ENCODE assay signal across 7 mouse cellular contexts in genomic region chr6:94701071-94701470, GRCm38 (mm10). TPM values are rescaled to one million over a fixed set of nuclear protein-coding genes. Genes with fewer than 3 reads are reported as not detected.
DNase-seq lines count a peak whose midpoint lies in the region; ATAC-seq and TF ChIP-seq lines count a peak whose summit lies in the region.

No protein-coding gene starts in this region.

- ATAC-seq in embryonic facial prominence, embryonic 12.5 days (ENCODE audit: insufficient number of reproducible peaks, insufficient read depth, low FRiP score, low TSS enrichment) = no peak
- ATAC-seq in intestine, embryonic 15.5 days = peak; percentile 29; the same call in 1 of the 2 replicates
- no peak for ATAC-seq in midbrain, embryonic 11.5 days (ENCODE audit: low FRiP score)

- no peak for TF ChIP-seq POLR2A in lung, adult 2 months (IDR thresholded peaks at IDR 0.05; ENCODE audit: borderline replicate concordance, extremely low read depth, low read depth, low read length)

- 0 out of 2 replicates have a peak, but pooled peaks cover 3% of the 10 kb centered on the region for H3K4me1 ChIP-seq in lung, adult 2 months (ENCODE audit: control insufficient read depth, insufficient read depth, low read length)
- peaks cover 38% of the 10 kb centered on the region for H3K4me1 ChIP-seq in embryonic facial prominence, embryonic 12.5 days
- peaks cover 23% of the 10 kb centered on the region for H3K4me1 ChIP-seq in intestine, embryonic 15.5 days (replicated peaks)
- H3K4me1 ChIP-seq in midbrain, embryonic 11.5 days (ENCODE audit: control insufficient read depth, insufficient read depth, low read length) = peaks cover 22% of the 10 kb centered on the region

- H3K27ac ChIP-seq in embryonic facial prominence, embryonic 12.5 days = peak overlapping the region; percentile 93; the same call in 1 of the 2 replicates
- H3K27ac ChIP-seq in intestine, embryonic 15.5 days = peak overlapping the region; percentile 64
- H3K27ac ChIP-seq in midbrain, embryonic 11.5 days (ENCODE audit: low read depth, low read length) = no peak overlapping the region

- no peaks in the 10 kb centered on the region for H3K27me3 ChIP-seq in embryonic facial prominence, embryonic 12.5 days
- no peaks in the 10 kb centered on the region for H3K27me3 ChIP-seq in intestine, embryonic 15.5 days (replicated peaks)
- no peaks in the 10 kb centered on the region; the same call in 1 of the 2 replicates for H3K27me3 ChIP-seq in midbrain, embryonic 11.5 days (ENCODE audit: control insufficient read depth, insufficient read depth, low read length)

- H3K9ac ChIP-seq in embryonic facial prominence, embryonic 12.5 days = peak overlapping the region; percentile 36; the same call in 1 of the 2 replicates
- 0 out of 2 replicates have a peak overlapping the region, but pooled peaks have one; percentile 4 for H3K9ac ChIP-seq in intestine, embryonic 15.5 days
- H3K9ac ChIP-seq in midbrain, embryonic 11.5 days (ENCODE audit: low read length) = peak overlapping the region; percentile 35; the same call in 1 of the 2 replicates

- H3K4me2 ChIP-seq in embryonic facial prominence, embryonic 12.5 days (replicated peaks) = peak overlapping the region; percentile 82
- H3K4me2 ChIP-seq in intestine, embryonic 15.5 days (replicated peaks) = peak overlapping the region; percentile 79
- peak overlapping the region; percentile 58 for H3K4me2 ChIP-seq in midbrain, embryonic 11.5 days

- H3K9me3 ChIP-seq in embryonic facial prominence, embryonic 12.5 days = no peaks in the 10 kb centered on the region
- no peaks in the 10 kb centered on the region for H3K9me3 ChIP-seq in intestine, embryonic 15.5 days
- no peaks in the 10 kb centered on the region for H3K9me3 ChIP-seq in midbrain, embryonic 11.5 days (ENCODE audit: control insufficient read depth, low read length)

- 2% methylated on average over 18 of the region's 18 CpGs for WGBS in lung, adult 2 months
- WGBS in embryonic facial prominence, embryonic 12.5 days = 2% methylated on average over 18 of the region's 18 CpGs
- WGBS in intestine, embryonic 15.5 days = 2% methylated on average over 18 of the region's 18 CpGs
- WGBS in midbrain, embryonic 11.5 days = 3% methylated on average over 18 of the region's 18 CpGs

- peak overlapping the region; percentile 50 for H3K4me3 ChIP-seq in lung, adult 2 months (replicated peaks; ENCODE audit: extremely low read depth, low read depth, low read length)
- peak overlapping the region; percentile 96 for H3K4me3 ChIP-seq in embryonic facial prominence, embryonic 12.5 days
- peak overlapping the region; percentile 88 for H3K4me3 ChIP-seq in intestine, embryonic 15.5 days (replicated peaks)
- peak overlapping the region; percentile 90 for H3K4me3 ChIP-seq in midbrain, embryonic 11.5 days (ENCODE audit: low read depth, low read length)

- no peak for DNase-seq in lung, adult 2 months
- DNase-seq in lung, adult 18-20 months = no peak
- peak; percentile 89 for DNase-seq in midbrain, embryonic 11.5 days (ENCODE audit: low spot score, missing footprints)
- no peak for DNase-seq in spleen, adult 12 weeks (ENCODE audit: low spot score)
- DNase-seq in frontal cortex, postnatal 36 days (ENCODE audit: low spot score in 2 of 2) = no peak

- peak; percentile 37; the same call in 1 of the 2 replicates for TF ChIP-seq CTCF in lung, adult 2 months (IDR thresholded peaks at IDR 0.05; ENCODE audit: insufficient read depth, low read length)

- H3K36me3 ChIP-seq in embryonic facial prominence, embryonic 12.5 days = no peaks in the 10 kb centered on the region
- H3K36me3 ChIP-seq in intestine, embryonic 15.5 days = no peaks in the 10 kb centered on the region
- H3K36me3 ChIP-seq in midbrain, embryonic 11.5 days (ENCODE audit: control insufficient read depth, insufficient read depth, low read length) = no peaks in the 10 kb centered on the region

RNA-seq across cellular contexts. Expression of gene Lrig1, which starts 1.1 kb away (rescaled TPM):
- 18.7 and 22.9 TPM in 2 replicates for polyA plus RNA-seq in lung, adult 2 months (2012; rRNA removed)
- 20.1 and 23.3 TPM in 2 replicates for polyA plus RNA-seq in embryonic facial prominence, embryonic 12.5 days (2016; fragmentation: Nextera tagmentation; extraction: Ambion mirVana)
- 17.1 and 19.5 TPM in 2 replicates for polyA plus RNA-seq in intestine, embryonic 15.5 days (2015; fragmentation: Nextera tagmentation; extraction: Ambion mirVana)
- polyA plus RNA-seq in midbrain, embryonic 11.5 days (2014; fragmentation: Nextera tagmentation; extraction: Ambion mirVana) = 15.9 and 17.4 TPM in 2 replicates
